Mouse (Mus musculus): ENCODE measurements around the gene Ing3. TPM values are rescaled to one million over a fixed set of nuclear protein-coding genes. Genes with fewer than 3 reads are reported as not detected.

Ing3 gene
- total RNA-seq, 4 experiments from 2014 or later = 10.1 to 11.6 (median 10.8) TPM

- no peak for DNase-seq (ENCODE audit: low spot score)
These were observed 71.9 kb downstream of the Ing3 start for GRCm38 (mm10) chr6:22021315-22021714.

- DNase-seq (ENCODE audit: low spot score) = no peak
These were observed 74.8 kb downstream of the Ing3 start for GRCm38 (mm10) chr6:22024168-22024567.

Other genes with a start within 250 kb of the Ing3 start
- 10 to 100 TPM; 64.1 to 69.9 (median 68.6) TPM for gene Tspan12, start 97.1 kb upstream of the Ing3 start, total RNA-seq (2022)
- 10 to 100 TPM; 19.0 to 28.2 (median 24.9) TPM for gene Cped1, start 36.3 kb downstream of the Ing3 start, total RNA-seq (2022)